Mouse (Mus musculus) spleen, postnatal 10 days (tissue): ENCODE measurements around the gene Zfp574.

Source experiments
- DNase-seq, 2 experiments: peaks; one replicate each; pipeline ENCODE4 v3.0.0; 2021 to 2022; ENCODE audit warnings: low spot score in 2 of 2

Zfp574 gene

DNA sequence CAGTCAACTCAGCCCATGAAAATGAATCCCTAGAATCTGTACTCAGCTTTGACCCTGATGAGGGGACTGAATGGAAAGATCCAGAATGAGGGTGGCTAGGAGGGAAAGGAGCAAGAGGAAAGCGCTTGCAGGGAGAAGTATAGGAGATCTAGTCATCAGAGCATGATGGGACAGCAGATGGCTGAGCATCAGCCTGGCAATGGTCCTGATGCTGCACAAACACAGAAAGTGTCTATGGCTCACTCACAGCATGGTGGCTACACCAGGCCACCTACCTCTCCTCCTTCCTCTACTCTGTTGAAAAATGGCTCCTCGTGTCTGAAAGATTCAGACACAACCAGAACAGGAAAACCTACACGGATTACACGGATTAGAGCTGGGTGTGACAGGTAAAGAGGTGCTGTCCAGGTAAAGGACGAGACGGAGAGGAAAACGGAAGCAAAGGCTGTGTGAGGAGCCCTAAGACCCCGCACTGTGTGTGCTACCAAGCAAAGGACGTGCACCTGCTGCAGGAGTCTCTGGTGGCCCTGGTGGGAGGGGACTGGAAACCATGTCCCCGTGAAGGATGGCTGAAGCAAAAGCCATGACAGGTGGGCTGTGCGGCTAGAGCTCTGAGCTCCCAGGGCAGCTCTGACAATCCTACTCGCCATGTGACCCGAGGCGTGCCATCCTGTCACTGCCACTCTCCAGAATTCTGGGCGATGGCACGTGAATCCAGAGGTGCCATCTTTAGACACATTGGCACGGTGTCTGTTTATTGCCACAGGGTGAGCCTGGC, 40.0 kb downstream of the Zfp574 start:
- no peak for DNase-seq

DNA sequence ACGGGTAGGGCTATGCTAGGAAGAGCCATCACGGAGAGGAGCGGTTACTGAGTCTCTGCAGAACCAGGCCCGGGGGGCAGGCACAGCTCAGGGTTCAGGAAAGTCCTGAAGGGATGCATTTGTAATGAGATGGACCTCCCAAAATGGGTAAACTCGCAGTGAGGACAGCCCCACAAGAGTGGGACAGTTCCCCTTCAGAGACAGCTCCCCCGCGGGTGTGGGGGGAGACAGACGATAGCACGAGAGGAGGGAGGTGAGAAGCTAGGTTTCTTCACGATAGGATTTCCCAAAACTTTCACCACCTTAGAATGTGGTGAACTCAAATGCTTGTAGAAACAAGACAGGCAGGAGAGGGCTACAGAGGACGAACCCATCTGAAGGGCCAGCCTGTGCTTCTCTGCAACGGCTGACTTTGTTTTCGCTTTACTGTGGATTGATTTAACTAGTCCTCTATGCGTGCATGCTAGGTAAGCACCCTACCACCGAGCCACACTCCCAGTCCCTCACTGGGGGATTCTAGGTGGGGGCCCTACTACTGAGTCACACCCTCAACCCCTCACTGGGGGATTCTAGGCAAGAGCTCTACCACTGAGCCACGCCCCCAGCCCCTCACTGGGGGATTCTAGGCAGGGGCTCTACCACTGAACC, 40.7 kb downstream of the Zfp574 start:
- no peak for DNase-seq

DNA sequence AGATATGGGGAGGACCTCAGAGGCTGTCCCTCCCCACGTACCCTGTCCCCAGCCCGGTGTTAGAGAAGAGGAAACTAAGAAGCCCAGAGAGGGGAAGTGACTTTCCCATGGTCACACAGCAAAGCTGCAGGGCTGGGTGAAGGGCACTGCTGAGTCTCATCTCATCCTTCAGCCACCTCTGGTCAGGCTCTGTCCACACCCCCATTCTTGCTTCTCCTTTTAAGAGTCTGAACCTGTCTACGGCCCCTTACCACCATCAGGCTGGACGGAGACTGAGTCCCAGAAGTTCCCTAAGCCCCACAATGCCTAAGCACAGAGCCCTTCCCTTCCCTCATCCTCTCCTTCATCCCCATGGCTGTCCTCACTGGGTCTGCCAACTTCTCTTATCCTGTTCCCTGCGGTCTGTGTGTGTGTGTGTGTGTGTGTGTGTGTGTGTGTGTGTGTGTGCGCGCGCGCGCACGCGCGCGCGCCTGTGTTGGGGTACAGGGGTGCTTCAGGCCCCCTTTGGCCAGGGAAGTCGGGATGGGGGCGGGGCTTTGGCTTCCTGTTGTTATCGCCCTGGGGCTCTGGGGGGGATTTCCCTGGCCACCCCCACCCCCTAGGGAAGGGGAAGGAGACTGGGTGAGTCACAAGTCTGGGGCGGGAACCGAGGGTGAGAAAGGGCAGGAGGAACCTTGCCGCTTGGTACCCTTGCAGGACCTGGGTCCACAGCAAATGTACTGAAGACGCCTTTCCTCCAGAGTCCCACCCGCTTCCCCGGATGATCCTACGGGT, 47.9 kb downstream of the Zfp574 start:
- DNase-seq: peak in 1 of 2 experiments; percentile 74

DNA sequence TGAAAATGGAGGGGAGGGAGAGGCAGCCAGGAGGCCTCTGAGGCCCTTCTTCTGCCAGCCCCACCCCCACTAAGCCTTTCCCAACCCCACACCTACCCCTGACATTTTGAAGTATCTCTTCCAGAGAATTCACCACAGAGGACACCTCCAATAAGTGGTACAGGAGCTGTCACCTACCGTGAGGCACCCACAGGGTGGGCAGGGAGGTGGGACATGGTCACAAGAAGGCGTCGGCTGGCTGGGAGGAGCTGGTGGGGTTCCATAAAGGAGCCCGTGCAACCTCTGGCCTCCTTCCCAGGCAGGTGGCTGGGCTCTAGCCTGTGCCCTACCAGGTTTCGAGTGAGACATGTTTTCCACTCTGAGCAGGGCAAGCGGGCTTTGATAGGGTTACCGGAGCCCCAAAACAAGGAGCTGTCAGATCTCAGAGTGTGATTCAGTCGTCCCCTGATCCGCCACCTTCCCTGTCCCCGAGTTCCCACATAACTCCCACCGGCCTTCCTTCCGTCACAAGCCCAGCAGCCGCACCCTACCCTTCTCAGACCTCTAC, 48.9 kb downstream of the Zfp574 start:
- DNase-seq: no peak

DNA sequence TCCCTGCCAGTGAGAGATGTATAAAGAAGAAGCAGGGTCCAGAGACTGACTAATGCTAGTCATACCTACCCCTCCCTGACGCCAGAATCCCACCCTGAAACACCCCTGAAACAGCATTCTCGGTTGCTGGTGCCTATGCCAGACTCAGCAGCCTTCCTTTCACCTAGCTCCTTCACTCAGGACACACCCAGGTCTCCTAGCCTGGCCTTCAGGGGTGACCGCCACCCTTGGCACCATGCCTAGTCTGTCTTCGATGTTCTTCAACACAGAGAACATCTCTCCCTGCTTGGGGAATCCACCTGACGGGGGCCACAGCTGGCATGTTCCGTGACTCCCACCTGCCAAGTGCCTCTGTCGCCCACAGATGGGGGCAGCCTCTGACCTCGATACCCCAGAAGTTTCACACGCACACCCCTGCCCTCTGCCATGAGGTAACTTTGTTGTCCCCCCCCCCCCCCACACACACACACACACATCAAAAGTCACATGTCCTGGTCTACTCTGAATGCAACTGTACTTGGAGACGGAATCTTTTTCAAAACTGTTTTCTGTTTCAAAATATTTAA, 53.4 kb downstream of the Zfp574 start:
- DNase-seq: no peak

DNA sequence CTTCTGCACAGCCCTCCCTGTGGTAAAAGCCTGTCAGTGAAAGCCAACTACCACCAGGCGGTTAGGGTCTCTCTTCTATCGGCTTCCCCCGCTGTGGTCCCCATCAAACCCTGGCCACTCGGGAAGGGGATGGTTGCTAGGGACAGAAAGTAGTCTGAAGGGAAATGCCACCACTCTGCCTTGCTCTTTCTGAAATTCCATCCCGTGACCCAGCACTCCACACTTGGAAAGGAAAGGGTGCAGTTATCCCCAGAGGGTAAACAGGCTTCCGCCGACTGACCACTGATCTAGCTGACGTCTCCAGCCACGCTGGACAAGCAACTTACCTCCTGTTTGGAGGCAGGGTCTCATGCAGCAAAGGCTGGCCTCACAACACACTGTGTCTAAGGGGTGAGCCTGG, 55.6 kb downstream of the Zfp574 start:
- DNase-seq: no peak

DNA sequence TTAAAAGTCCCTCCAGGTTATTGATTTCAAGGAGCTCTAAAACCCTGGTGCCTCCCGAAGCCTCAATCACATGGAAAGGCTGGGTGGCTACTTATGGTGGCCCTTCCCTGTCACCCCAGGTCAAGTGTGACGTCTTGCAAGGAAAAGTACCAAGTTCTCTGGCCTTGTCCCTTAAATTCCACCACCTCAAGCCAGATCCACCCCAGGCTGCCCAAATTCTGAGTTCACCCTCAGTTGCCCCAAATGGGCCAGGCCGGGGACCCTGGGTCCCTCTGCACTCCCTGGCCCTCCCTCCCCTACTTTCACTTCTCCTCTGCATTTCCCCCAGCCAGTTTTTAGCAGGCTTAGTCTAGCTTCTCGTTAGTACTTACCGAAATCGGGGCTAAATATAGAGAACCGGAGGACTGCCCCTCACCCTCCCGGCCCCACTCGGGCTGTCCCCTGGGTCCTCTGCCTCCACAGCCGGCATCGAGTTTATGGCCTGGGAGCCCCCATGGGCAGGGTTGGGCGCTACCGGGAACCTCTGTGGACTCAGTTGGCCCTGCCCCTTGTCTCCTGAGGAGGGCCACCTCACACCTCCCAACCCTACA, 57.1 kb downstream of the Zfp574 start:
- DNase-seq: peak in 1 of 2 experiments; percentile 75

DNA sequence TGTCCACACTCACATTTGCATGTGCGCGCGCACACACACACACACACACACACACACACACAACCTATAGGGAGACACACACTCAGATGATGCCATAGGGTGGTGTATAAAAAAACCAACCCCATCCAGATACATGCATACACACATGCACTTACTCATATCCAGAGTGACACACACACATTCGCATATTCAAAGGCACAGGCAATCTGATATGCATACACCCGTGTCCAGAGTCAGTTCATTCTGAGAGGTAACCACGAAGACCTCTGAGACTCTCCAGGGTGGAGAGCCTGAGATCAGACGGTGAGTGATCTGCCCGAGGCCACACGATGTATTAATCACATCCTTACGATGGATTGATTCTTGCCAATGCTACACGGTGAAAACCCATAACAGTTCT, 58.2 kb downstream of the Zfp574 start:
- no peak for DNase-seq

DNA sequence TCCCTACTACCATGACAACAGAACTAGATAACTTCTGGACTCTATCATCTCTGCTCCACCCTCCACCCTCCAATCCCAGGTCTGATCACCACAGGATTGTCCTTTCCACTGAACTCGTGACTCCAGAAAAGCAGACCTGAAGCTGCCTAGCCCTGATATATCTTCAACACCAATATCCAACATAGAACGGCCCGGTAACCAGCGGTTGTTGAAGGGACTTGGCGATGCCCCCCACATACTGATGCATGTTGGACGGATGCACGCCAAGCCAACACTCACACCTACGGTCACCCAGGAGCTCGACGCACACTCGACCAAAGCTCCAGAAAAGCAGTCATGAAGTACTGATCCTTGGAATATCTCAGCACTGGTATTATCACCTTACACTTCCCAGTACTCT, 58.9 kb downstream of the Zfp574 start:
- DNase-seq: no peak

DNA sequence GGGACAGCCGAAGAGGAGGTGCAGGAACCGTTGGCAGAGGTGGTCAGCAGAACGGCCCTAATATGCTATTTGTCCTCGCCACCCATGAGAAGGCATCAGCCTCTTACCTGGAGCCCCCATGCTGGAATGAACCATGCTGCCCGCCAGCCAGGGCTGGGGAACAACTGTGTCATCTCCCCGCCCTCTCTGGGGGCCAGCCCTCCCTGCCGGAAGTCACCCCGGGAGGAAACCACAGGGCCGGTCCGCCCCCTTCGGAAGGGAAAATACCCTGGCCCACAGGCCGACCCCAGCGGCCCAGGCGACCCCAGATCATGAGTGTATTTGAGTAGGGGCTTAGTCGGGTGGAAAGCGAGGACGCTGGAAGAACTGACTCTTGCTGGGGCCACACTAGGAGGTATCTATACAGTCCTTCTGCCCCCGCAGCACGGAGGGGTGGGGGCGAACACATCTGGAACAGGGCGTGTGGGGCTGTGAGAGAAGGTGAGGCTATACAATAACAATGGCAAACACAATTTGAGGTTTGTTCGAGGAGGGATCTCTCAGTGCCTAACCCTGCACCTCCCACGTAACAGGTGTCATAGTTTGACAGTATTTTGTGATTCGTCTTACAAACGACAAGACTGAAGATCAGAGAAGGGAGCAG, 60.1 kb downstream of the Zfp574 start:
- DNase-seq: peak in 1 of 2 experiments; percentile 75
